Mouse (Mus musculus) kidney, postnatal 10 days (tissue): ENCODE measurements around the gene Prrc2c.

ENCODE experiments used
- DNase-seq: peaks from one replicate; pipeline ENCODE4 v3.0.0; 2021; ENCODE audit warnings: mixed read lengths

Gene Prrc2c

GRCm38 (mm10) chr1:162740401-162740835 is at the start of gene Prrc2c:
TSS of gene Prrc2c (minus strand) at chr1:162740556.
- DNase-seq: peak; percentile 100

GRCm38 (mm10) chr1:162785222-162785621 is 44.9 kb upstream of the Prrc2c start:
- DNase-seq: no peak

GRCm38 (mm10) chr1:162783669-162784248 is 43.4 kb upstream of the Prrc2c start:
- DNase-seq: no peak

GRCm38 (mm10) chr1:162781035-162781434 is 40.7 kb upstream of the Prrc2c start:
- DNase-seq: peak; percentile 24

- DNase-seq: no peak
Observed at GRCm38 (mm10) chr1:162777943-162778538, 37.7 kb upstream of the Prrc2c start.

GRCm38 (mm10) chr1:162773661-162774060 is 33.3 kb upstream of the Prrc2c start:
- DNase-seq: no peak

GRCm38 (mm10) chr1:162771617-162772360 is 31.4 kb upstream of the Prrc2c start:
- no peak for DNase-seq

GRCm38 (mm10) chr1:162752009-162752408 is 11.7 kb upstream of the Prrc2c start:
- no peak for DNase-seq

- no peak for DNase-seq
Observed at GRCm38 (mm10) chr1:162749607-162750006, 9.3 kb upstream of the Prrc2c start.

- DNase-seq: no peak
Observed at GRCm38 (mm10) chr1:162748761-162749160, 8.4 kb upstream of the Prrc2c start.

GRCm38 (mm10) chr1:162739831-162740394 is 443 bp downstream of the Prrc2c start:
- peak; percentile 52 for DNase-seq

- peak; percentile 69 for DNase-seq
Observed at GRCm38 (mm10) chr1:162739406-162739805, 950 bp downstream of the Prrc2c start.

- DNase-seq: no peak
Observed at GRCm38 (mm10) chr1:162738472-162738871, 1.9 kb downstream of the Prrc2c start.

GRCm38 (mm10) chr1:162735084-162735483 is 5.3 kb downstream of the Prrc2c start:
- DNase-seq: no peak

- no peak for DNase-seq
Observed at GRCm38 (mm10) chr1:162734283-162734682, 6.1 kb downstream of the Prrc2c start.

GRCm38 (mm10) chr1:162732041-162732440 is 8.3 kb downstream of the Prrc2c start:
- no peak for DNase-seq

- no peak for DNase-seq
Observed at GRCm38 (mm10) chr1:162729436-162729835, 10.9 kb downstream of the Prrc2c start.

- no peak for DNase-seq
Observed at GRCm38 (mm10) chr1:162727981-162728380, 12.4 kb downstream of the Prrc2c start.

- no peak for DNase-seq
Observed at GRCm38 (mm10) chr1:162723610-162724009, 16.7 kb downstream of the Prrc2c start.

GRCm38 (mm10) chr1:162720645-162721044 is 19.7 kb downstream of the Prrc2c start:
- DNase-seq: no peak

GRCm38 (mm10) chr1:162700389-162701066 is 39.8 kb downstream of the Prrc2c start:
- no peak for DNase-seq

GRCm38 (mm10) chr1:162697866-162698265 is 42.5 kb downstream of the Prrc2c start:
- DNase-seq: no peak

- DNase-seq: no peak
Observed at GRCm38 (mm10) chr1:162693721-162694120, 46.6 kb downstream of the Prrc2c start.
